Mouse (Mus musculus): ENCODE measurements around the gene Olfr1131. TPM values are rescaled to one million over a fixed set of nuclear protein-coding genes. Genes with fewer than 3 reads are reported as not detected.

Gene Olfr1131
- polyA plus RNA-seq (2014; fragmentation: Illumina TruSeq; extraction: RNeasy Lipid Tissue Mini Kit (QIAGEN cat#74804); ENCODE audit: low read depth, low replicate concordance) = not detected

DNA sequence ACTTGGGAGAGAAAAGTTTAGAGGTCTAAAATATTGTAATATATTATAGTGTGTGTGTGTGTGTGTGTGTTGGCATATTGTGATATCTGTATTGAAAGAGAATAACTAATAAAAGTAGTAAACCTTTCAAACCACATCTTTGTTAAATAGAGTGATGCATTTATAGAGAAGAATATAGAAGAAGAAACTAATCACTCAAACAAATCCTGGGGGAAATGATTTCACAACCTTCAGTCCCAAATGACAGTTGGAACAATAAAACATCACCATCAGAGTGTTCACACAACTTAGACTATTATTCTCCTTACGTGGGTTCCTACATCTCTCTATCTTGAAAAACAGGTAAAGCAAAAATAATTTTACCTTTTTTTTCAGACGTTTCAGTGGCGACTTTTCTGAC is at the start of gene Olfr1131:
Gene Olfr1131 (plus strand): TSS at position 301 of the 400 bp plus-strand sequence.

DNA sequence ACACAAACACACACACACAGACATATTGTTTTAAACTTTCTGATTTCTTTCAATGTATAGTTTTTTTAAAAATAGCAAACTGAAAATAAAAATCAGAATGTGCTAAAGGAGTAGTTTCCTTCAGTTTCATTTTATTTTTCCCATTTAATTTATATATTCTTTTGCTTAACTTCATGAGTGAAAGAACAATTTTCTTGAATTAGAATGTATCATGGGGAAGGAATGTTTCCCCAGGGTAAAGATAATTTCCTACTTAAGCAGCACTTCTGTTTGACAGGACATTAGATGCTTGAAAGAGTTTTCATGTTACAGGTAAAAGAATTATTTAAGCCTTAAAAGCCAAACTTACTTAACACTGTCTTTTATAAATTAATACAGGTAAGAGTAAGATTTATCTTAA is 21.0 kb upstream of the Olfr1131 start, which contains the start of gene Olfr1130:
Gene Olfr1130 (plus strand): TSS at position 301 of the 400 bp plus-strand sequence.

DNA sequence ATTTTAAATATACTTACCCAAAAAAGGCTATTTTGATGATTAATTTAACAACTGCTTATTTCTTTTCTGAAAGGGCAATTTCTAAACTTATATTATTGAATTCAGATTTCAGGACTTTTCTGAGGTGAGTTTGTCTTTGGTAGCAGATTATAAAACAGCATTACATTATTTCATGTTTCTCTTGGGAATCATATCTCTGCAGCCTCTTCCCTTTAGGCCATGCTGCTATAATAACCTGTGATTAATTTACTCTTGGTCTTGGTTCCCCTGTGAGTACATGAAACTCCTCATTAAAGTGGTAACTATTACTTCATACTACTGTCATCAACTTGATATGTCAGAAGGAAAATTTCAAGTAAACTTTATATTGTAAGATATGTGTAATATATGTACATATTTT is 10.5 kb downstream of the Olfr1131 start, which contains the start of gene Olfr1132:
Gene Olfr1132 (minus strand): TSS at position 101 of the 400 bp plus-strand sequence.

DNA sequence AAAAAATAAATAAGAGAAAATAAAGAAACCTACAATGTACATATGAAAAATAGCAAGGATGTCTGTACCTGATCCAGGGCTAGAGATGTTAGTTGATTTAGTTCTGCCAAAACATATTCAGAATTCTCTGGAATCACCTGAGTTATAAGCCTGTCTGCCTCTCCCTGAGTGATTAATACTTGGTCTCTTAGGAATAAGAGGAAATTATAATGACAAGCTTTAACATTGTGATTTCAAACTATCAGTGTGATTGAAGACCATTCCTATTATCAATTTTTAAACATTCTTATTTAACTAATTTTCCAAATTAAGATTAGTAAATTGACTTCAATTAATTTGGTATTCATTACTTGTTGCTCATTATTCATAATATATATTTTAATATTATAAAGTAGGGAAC is 20.4 kb downstream of the Olfr1131 start, which contains the start of gene Olfr1133:
Gene Olfr1133 (minus strand): TSS at position 101 of the 400 bp plus-strand sequence.

DNA sequence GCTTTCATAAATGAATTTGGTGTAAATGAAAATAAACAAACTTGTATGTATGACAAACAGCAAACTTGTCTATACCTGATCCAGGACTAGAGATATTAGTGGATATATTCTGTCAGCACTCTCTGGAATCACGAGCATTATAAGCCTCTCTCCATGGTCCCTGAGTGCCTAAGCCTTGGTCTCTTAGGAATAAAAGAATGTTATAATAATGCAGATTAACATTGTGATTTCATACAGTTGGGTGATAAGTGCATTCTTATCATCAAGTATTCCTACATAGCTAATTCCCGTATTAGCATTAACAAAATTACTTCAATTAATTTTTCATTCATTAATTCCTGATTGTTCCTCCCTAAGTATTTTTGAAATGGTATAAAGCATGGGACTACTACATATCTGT is 31.5 kb downstream of the Olfr1131 start, which contains the start of gene Olfr1134:
Gene Olfr1134 (minus strand): TSS at position 101 of the 400 bp plus-strand sequence.

DNA sequence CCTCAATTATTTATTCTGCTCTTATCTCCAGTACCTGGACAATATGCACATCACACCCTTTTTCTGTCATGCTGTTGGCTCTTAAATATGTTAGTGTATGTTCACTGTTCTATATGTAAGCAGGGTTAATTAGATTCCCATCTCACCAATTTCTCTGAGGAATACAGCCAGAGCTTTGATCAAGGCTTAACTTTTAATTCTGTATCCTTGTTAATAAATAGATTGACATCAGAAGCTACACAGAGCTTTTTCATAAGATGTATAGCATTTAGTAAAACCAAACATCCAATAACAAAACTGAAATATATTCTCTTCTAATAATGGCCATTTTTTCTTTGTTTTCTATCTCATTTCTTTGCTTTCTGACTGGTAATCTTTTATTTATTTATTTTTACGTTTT is 46.7 kb downstream of the Olfr1131 start, which contains the start of gene Olfr1135:
Gene Olfr1135 (minus strand): TSS at position 101 of the 400 bp plus-strand sequence.

Other genes with a start within 250 kb of the Olfr1131 start
- gene Olfr1122, start 241.3 kb upstream of the Olfr1131 start, polyA plus RNA-seq (2014; fragmentation: Illumina TruSeq; extraction: RNeasy Lipid Tissue Mini Kit (QIAGEN cat#74804); ENCODE audit: low read depth, low replicate concordance) = not detected
- not detected for gene Olfr1123, start 210.5 kb upstream of the Olfr1131 start, polyA plus RNA-seq (2014; fragmentation: Illumina TruSeq; extraction: RNeasy Lipid Tissue Mini Kit (QIAGEN cat#74804); ENCODE audit: low read depth, low replicate concordance)
- not detected for gene Olfr1124, start 196.8 kb upstream of the Olfr1131 start, polyA plus RNA-seq (2014; fragmentation: Illumina TruSeq; extraction: RNeasy Lipid Tissue Mini Kit (QIAGEN cat#74804); ENCODE audit: low read depth, low replicate concordance)
- gene Olfr1126, start 173.1 kb upstream of the Olfr1131 start, polyA plus RNA-seq (2014; fragmentation: Illumina TruSeq; extraction: RNeasy Lipid Tissue Mini Kit (QIAGEN cat#74804); ENCODE audit: low read depth, low replicate concordance) = not detected
- gene Pramel7, start 130.0 kb upstream of the Olfr1131 start, polyA plus RNA-seq (2014; fragmentation: Illumina TruSeq; extraction: RNeasy Lipid Tissue Mini Kit (QIAGEN cat#74804); ENCODE audit: low read depth, low replicate concordance) = not detected
- not detected for gene Pramel6, start 120.5 kb upstream of the Olfr1131 start, polyA plus RNA-seq (2014; fragmentation: Illumina TruSeq; extraction: RNeasy Lipid Tissue Mini Kit (QIAGEN cat#74804); ENCODE audit: low read depth, low replicate concordance)
- not detected for gene Olfr153, start 95.3 kb upstream of the Olfr1131 start, polyA plus RNA-seq (2014; fragmentation: Illumina TruSeq; extraction: RNeasy Lipid Tissue Mini Kit (QIAGEN cat#74804); ENCODE audit: low read depth, low replicate concordance)
- not detected for gene Olfr1128, start 81.6 kb upstream of the Olfr1131 start, polyA plus RNA-seq (2014; fragmentation: Illumina TruSeq; extraction: RNeasy Lipid Tissue Mini Kit (QIAGEN cat#74804); ENCODE audit: low read depth, low replicate concordance)
- gene Olfr1129, start 53.2 kb upstream of the Olfr1131 start, polyA plus RNA-seq (2014; fragmentation: Illumina TruSeq; extraction: RNeasy Lipid Tissue Mini Kit (QIAGEN cat#74804); ENCODE audit: low read depth, low replicate concordance) = not detected
- not detected for gene Olfr1130, start 20.9 kb upstream of the Olfr1131 start, polyA plus RNA-seq (2014; fragmentation: Illumina TruSeq; extraction: RNeasy Lipid Tissue Mini Kit (QIAGEN cat#74804); ENCODE audit: low read depth, low replicate concordance)
- gene Olfr1132, start 10.4 kb downstream of the Olfr1131 start, polyA plus RNA-seq (2014; fragmentation: Illumina TruSeq; extraction: RNeasy Lipid Tissue Mini Kit (QIAGEN cat#74804); ENCODE audit: low read depth, low replicate concordance) = not detected
- gene Olfr1133, start 20.3 kb downstream of the Olfr1131 start, polyA plus RNA-seq (2014; fragmentation: Illumina TruSeq; extraction: RNeasy Lipid Tissue Mini Kit (QIAGEN cat#74804); ENCODE audit: low read depth, low replicate concordance) = not detected
- not detected for gene Olfr1134, start 31.4 kb downstream of the Olfr1131 start, polyA plus RNA-seq (2014; fragmentation: Illumina TruSeq; extraction: RNeasy Lipid Tissue Mini Kit (QIAGEN cat#74804); ENCODE audit: low read depth, low replicate concordance)
- not detected for gene Olfr1135, start 46.6 kb downstream of the Olfr1131 start, polyA plus RNA-seq (2014; fragmentation: Illumina TruSeq; extraction: RNeasy Lipid Tissue Mini Kit (QIAGEN cat#74804); ENCODE audit: low read depth, low replicate concordance)
- not detected for gene Olfr1136, start 66.8 kb downstream of the Olfr1131 start, polyA plus RNA-seq (2014; fragmentation: Illumina TruSeq; extraction: RNeasy Lipid Tissue Mini Kit (QIAGEN cat#74804); ENCODE audit: low read depth, low replicate concordance)
- gene Olfr1137, start 86.1 kb downstream of the Olfr1131 start, polyA plus RNA-seq (2014; fragmentation: Illumina TruSeq; extraction: RNeasy Lipid Tissue Mini Kit (QIAGEN cat#74804); ENCODE audit: low read depth, low replicate concordance) = not detected
- not detected for gene Olfr1138, start 112.9 kb downstream of the Olfr1131 start, polyA plus RNA-seq (2014; fragmentation: Illumina TruSeq; extraction: RNeasy Lipid Tissue Mini Kit (QIAGEN cat#74804); ENCODE audit: low read depth, low replicate concordance)
- not detected for gene Olfr1140, start 116.6 kb downstream of the Olfr1131 start, polyA plus RNA-seq (2014; fragmentation: Illumina TruSeq; extraction: RNeasy Lipid Tissue Mini Kit (QIAGEN cat#74804); ENCODE audit: low read depth, low replicate concordance)
- gene Olfr1141, start 126.9 kb downstream of the Olfr1131 start, polyA plus RNA-seq (2014; fragmentation: Illumina TruSeq; extraction: RNeasy Lipid Tissue Mini Kit (QIAGEN cat#74804); ENCODE audit: low read depth, low replicate concordance) = not detected
- gene Olfr152, start 152.4 kb downstream of the Olfr1131 start, polyA plus RNA-seq (2014; fragmentation: Illumina TruSeq; extraction: RNeasy Lipid Tissue Mini Kit (QIAGEN cat#74804); ENCODE audit: low read depth, low replicate concordance) = not detected
- gene Olfr1143, start 173.5 kb downstream of the Olfr1131 start, polyA plus RNA-seq (2014; fragmentation: Illumina TruSeq; extraction: RNeasy Lipid Tissue Mini Kit (QIAGEN cat#74804); ENCODE audit: low read depth, low replicate concordance) = not detected
- not detected for gene Olfr1145, start 182.7 kb downstream of the Olfr1131 start, polyA plus RNA-seq (2014; fragmentation: Illumina TruSeq; extraction: RNeasy Lipid Tissue Mini Kit (QIAGEN cat#74804); ENCODE audit: low read depth, low replicate concordance)
- not detected for gene Olfr1148, start 203.4 kb downstream of the Olfr1131 start, polyA plus RNA-seq (2014; fragmentation: Illumina TruSeq; extraction: RNeasy Lipid Tissue Mini Kit (QIAGEN cat#74804); ENCODE audit: low read depth, low replicate concordance)
- gene Olfr1150-ps1, start 216.9 kb downstream of the Olfr1131 start, polyA plus RNA-seq (2014; fragmentation: Illumina TruSeq; extraction: RNeasy Lipid Tissue Mini Kit (QIAGEN cat#74804); ENCODE audit: low read depth, low replicate concordance) = not detected
- not detected for gene Olfr1151, start 228.8 kb downstream of the Olfr1131 start, polyA plus RNA-seq (2014; fragmentation: Illumina TruSeq; extraction: RNeasy Lipid Tissue Mini Kit (QIAGEN cat#74804); ENCODE audit: low read depth, low replicate concordance)
- gene Olfr1152, start 239.4 kb downstream of the Olfr1131 start, polyA plus RNA-seq (2014; fragmentation: Illumina TruSeq; extraction: RNeasy Lipid Tissue Mini Kit (QIAGEN cat#74804); ENCODE audit: low read depth, low replicate concordance) = not detected